Mouse (Mus musculus): ENCODE data around the gene Ppfia3. TPM values are rescaled to one million over a fixed set of nuclear protein-coding genes. Genes with fewer than 3 reads are reported as not detected.
A peak's percentile ranks its signal among the peaks of the same experiment; 100 is the strongest.
"Not testable (repeated sequence)": the region's sequence is repeated elsewhere in the genome, so short reads cannot be mapped to it uniquely, and the experiment has no call there.

Ppfia3 gene
- polyA plus RNA-seq, 1 experiment from 2014 or later: 2.9 TPM

GRCm38 (mm10) chr7:45405091-45406075 is 38.6 kb upstream of the Ppfia3 start, which contains the start of gene Kcna7:
Gene Kcna7 (plus strand): TSS chr7:45405653.
- 14% methylated on average over 28 of the region's 28 CpGs for WGBS
- H3K4me3 ChIP-seq: peak within 1 kb of the TSS; percentile 63
- peaks cover 55% of the 10 kb centered on the region for H3K27me3 ChIP-seq (ENCODE audit: insufficient read depth, poor library complexity, severe bottlenecking)
- H3K27ac ChIP-seq: peak within 1 kb of the TSS; percentile 81
- DNase-seq (ENCODE audit: low spot score): no peak
- peaks cover 17% of the 10 kb centered on the region for H3K4me1 ChIP-seq
- H3K9me3 ChIP-seq: no peaks in the 10 kb centered on the region
- no peaks in the 10 kb centered on the region for H3K36me3 ChIP-seq

- no peak overlapping the region for H3K27ac ChIP-seq
- peaks cover 38% of the 10 kb centered on the region for H3K27me3 ChIP-seq (ENCODE audit: insufficient read depth, poor library complexity, severe bottlenecking)
- H3K4me3 ChIP-seq: no peak overlapping the region
- no peaks in the 10 kb centered on the region for H3K36me3 ChIP-seq
- no peaks in the 10 kb centered on the region for H3K9me3 ChIP-seq
- DNase-seq (ENCODE audit: low spot score): no peak
- WGBS: 45% methylated on average over 6 of the region's 6 CpGs
- peaks cover 17% of the 10 kb centered on the region for H3K4me1 ChIP-seq
These were observed 36.9 kb upstream of the Ppfia3 start for GRCm38 (mm10) chr7:45403532-45404261.

GRCm38 (mm10) chr7:45401521-45402085 is 34.8 kb upstream of the Ppfia3 start:
- Histone ChIP-seq H3K4me1 (peaks cover 14% of the 10 kb centered on the region), H3K27me3 (ENCODE audit: insufficient read depth, poor library complexity, severe bottlenecking) (peaks cover 17% of the 10 kb centered on the region), H3K27ac (no peak overlapping the region), H3K4me3 (no peak overlapping the region), H3K36me3 (no peaks in the 10 kb centered on the region), H3K9me3 (no peaks in the 10 kb centered on the region)
- no peak for DNase-seq (ENCODE audit: low spot score)
- WGBS: 77% methylated on average over 10 of the region's 10 CpGs

- Histone ChIP-seq H3K4me1 (peaks cover 17% of the 10 kb centered on the region), H3K27me3 (ENCODE audit: insufficient read depth, poor library complexity, severe bottlenecking) (no peaks in the 10 kb centered on the region), H3K36me3 (peaks cover 27% of the 10 kb centered on the region), H3K9me3 (no peaks in the 10 kb centered on the region), H3K4me3 (no peak overlapping the region), H3K27ac (no peak overlapping the region)
- 79% methylated on average over 2 of the region's 2 CpGs for WGBS
- no peak for DNase-seq (ENCODE audit: low spot score)
These were observed 30.0 kb upstream of the Ppfia3 start for GRCm38 (mm10) chr7:45396787-45397186.

- 8% methylated on average over 3 of the region's 3 CpGs for WGBS
- not testable (repeated sequence) for H3K9me3 ChIP-seq; DNase-seq (ENCODE audit: low spot score); H3K27me3 ChIP-seq (ENCODE audit: insufficient read depth, poor library complexity, severe bottlenecking)
- Histone ChIP-seq H3K4me1 (peaks cover 17% of the 10 kb centered on the region), H3K4me3 (peak overlapping the region; percentile 89), H3K27ac (peak overlapping the region; percentile 99; the same call in 1 of the 2 replicates), H3K36me3 (peaks cover 32% of the 10 kb centered on the region)
These were observed 29.5 kb upstream of the Ppfia3 start for GRCm38 (mm10) chr7:45396337-45396775.

- H3K4me3 ChIP-seq: peak within 1 kb of the TSS; percentile 89
- DNase-seq (ENCODE audit: low spot score): peak; percentile 100
- H3K27me3 ChIP-seq (ENCODE audit: insufficient read depth, poor library complexity, severe bottlenecking): no peaks in the 10 kb centered on the region
- no peaks in the 10 kb centered on the region for H3K9me3 ChIP-seq
- H3K4me1 ChIP-seq: peaks cover 17% of the 10 kb centered on the region
- 1% methylated on average over 60 of the region's 60 CpGs for WGBS
- H3K27ac ChIP-seq: peak within 1 kb of the TSS; percentile 99
- peaks cover 36% of the 10 kb centered on the region for H3K36me3 ChIP-seq
These were observed 28.9 kb upstream of the Ppfia3 start, which contains the start of gene Snrnp70 for GRCm38 (mm10) chr7:45395578-45396336. Gene Snrnp70 (minus strand): TSS chr7:45395742.

- Histone ChIP-seq H3K4me1 (peaks cover 17% of the 10 kb centered on the region), H3K27me3 (ENCODE audit: insufficient read depth, poor library complexity, severe bottlenecking) (no peaks in the 10 kb centered on the region), H3K4me3 (peak overlapping the region; percentile 89), H3K9me3 (no peaks in the 10 kb centered on the region), H3K36me3 (peaks cover 42% of the 10 kb centered on the region), H3K27ac (peak overlapping the region; percentile 99)
- WGBS: under 1% methylated on average over 19 of the region's 20 CpGs
- DNase-seq (ENCODE audit: low spot score): no peak
These were observed 28.3 kb upstream of the Ppfia3 start for GRCm38 (mm10) chr7:45395129-45395541.

- H3K27ac ChIP-seq: no peak overlapping the region
- DNase-seq (ENCODE audit: low spot score): no peak
- H3K9me3 ChIP-seq: no peaks in the 10 kb centered on the region
- no peaks in the 10 kb centered on the region for H3K4me1 ChIP-seq
- H3K27me3 ChIP-seq (ENCODE audit: insufficient read depth, poor library complexity, severe bottlenecking): no peaks in the 10 kb centered on the region
- peaks cover 99% of the 10 kb centered on the region for H3K36me3 ChIP-seq
- H3K4me3 ChIP-seq: no peak overlapping the region
- 97% methylated on average over 3 of the region's 3 CpGs for WGBS
These were observed 19.3 kb upstream of the Ppfia3 start for GRCm38 (mm10) chr7:45386077-45386476.

GRCm38 (mm10) chr7:45376057-45376456 is 9.2 kb upstream of the Ppfia3 start:
- Histone ChIP-seq H3K27me3 (ENCODE audit: insufficient read depth, poor library complexity, severe bottlenecking) (no peaks in the 10 kb centered on the region), H3K36me3 (peaks cover 88% of the 10 kb centered on the region), H3K27ac (no peak overlapping the region), H3K4me3 (no peak overlapping the region), H3K4me1 (peaks cover 6% of the 10 kb centered on the region), H3K9me3 (no peaks in the 10 kb centered on the region)
- WGBS: 97% methylated on average over 1 of the region's 1 CpGs
- DNase-seq (ENCODE audit: low spot score): no peak

GRCm38 (mm10) chr7:45374620-45375019 is 7.8 kb upstream of the Ppfia3 start:
- WGBS: 89% methylated on average over 8 of the region's 8 CpGs
- no peak for DNase-seq (ENCODE audit: low spot score)
- no peaks in the 10 kb centered on the region for H3K9me3 ChIP-seq
- H3K4me1 ChIP-seq: peaks cover 21% of the 10 kb centered on the region
- H3K4me3 ChIP-seq: no peak overlapping the region
- no peak overlapping the region for H3K27ac ChIP-seq
- peaks cover 8% of the 10 kb centered on the region; the same call in 1 of the 2 replicates for H3K27me3 ChIP-seq (ENCODE audit: insufficient read depth, poor library complexity, severe bottlenecking)
- H3K36me3 ChIP-seq: peaks cover 74% of the 10 kb centered on the region

- peaks cover 53% of the 10 kb centered on the region for H3K36me3 ChIP-seq
These were observed 5.6 kb upstream of the Ppfia3 start for GRCm38 (mm10) chr7:45372371-45372770.

More at GRCm38 (mm10) chr7:45372371-45372770, 5.6 kb upstream of the Ppfia3 start:
- DNase-seq (ENCODE audit: low spot score): no peak
- no peak overlapping the region for H3K27ac ChIP-seq
- WGBS: 79% methylated on average over 5 of the region's 5 CpGs
- no peaks in the 10 kb centered on the region for H3K9me3 ChIP-seq
- H3K4me1 ChIP-seq: peaks cover 31% of the 10 kb centered on the region
- no peak overlapping the region for H3K4me3 ChIP-seq
- peaks cover 26% of the 10 kb centered on the region for H3K27me3 ChIP-seq (ENCODE audit: insufficient read depth, poor library complexity, severe bottlenecking)

All from heart, embryonic 10.5 days (tissue).